ENCODE assay signal across 8 mouse cellular contexts in the genomic region with DNA sequence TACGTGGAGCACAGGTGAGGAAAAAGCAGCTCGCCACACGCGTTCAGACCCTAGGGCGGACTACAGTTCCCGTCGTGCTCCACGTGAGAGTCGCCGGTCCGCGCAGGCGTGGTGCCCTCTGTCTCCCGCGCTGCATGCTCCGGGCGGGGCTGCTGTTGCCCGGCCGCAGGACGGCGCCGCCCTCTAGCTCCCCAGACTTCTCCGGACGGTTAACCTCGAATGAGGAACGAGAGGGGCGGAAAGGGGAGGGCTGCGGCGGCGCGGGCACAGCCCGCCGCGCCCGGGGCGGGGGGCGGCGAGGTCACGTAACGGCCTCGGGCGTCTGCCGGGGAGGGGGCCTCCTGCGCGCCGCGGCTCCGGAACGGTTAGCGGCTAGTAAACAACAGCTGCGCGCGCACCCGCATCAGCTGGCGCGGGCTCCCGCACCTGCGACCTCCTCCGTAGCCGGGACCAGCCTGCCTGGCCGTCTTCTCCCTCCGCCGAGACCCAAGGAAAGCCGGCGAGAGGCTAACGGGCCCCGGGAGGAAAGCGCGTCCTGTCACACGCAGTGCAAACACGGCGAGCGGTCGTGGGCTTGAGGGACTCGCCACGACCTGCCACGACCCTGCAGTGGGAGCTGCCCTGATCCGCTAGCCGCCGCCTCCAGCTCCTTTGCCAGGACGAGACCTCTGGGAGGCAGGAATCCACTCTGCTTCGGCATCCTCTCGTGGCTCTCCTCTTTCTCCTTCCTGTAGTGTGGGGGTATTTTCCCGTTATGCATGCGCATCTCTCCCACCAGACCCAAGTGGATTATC. TPM values are rescaled to one million over a fixed set of nuclear protein-coding genes. Genes with fewer than 3 reads are reported as not detected.
A peak's percentile ranks its signal among the peaks of the same experiment; 100 is the strongest.
DNase-seq lines count a peak whose midpoint lies in the region; ATAC-seq and TF ChIP-seq lines count a peak whose summit lies in the region.

Gene Slc12a6 (plus strand): TSS at position 378 of the 794 bp plus-strand sequence.

- under 1% methylated on average over 85 of the region's 85 CpGs for WGBS in forebrain, embryonic 15.5 days
- 1% methylated on average over 65 of the region's 85 CpGs for WGBS in lung, embryonic 14.5 days
- under 1% methylated on average over 83 of the region's 85 CpGs for WGBS in olfactory bulb, adult 2 months
- under 1% methylated on average over 85 of the region's 85 CpGs for WGBS in thymus, adult 2 months

- peaks cover 53% of the 10 kb centered on the region for H3K4me1 ChIP-seq in forebrain, embryonic 15.5 days
- peaks cover 10% of the 10 kb centered on the region; the same call in 1 of the 2 replicates for H3K4me1 ChIP-seq in lung, embryonic 14.5 days (ENCODE audit: insufficient read depth)
- H3K4me1 ChIP-seq in olfactory bulb, adult 2 months (ENCODE audit: control insufficient read depth, insufficient read depth, low read length): 0 out of 2 replicates have a peak, but pooled peaks cover 4% of the 10 kb centered on the region
- H3K4me1 ChIP-seq in thymus, adult 2 months (replicated peaks; ENCODE audit: control insufficient read depth, insufficient read depth, low read length): peaks cover 12% of the 10 kb centered on the region

- peak; percentile 51 for TF ChIP-seq POLR2A in olfactory bulb, adult 2 months (IDR thresholded peaks at IDR 0.05; ENCODE audit: insufficient read depth, low read depth, low read length)
- TF ChIP-seq POLR2A in thymus, adult 2 months (IDR thresholded peaks at IDR 0.05; ENCODE audit: control insufficient read depth, extremely low read depth, insufficient read depth, low read length, poor library complexity): peak; percentile 54; the same call in 1 of the 2 replicates

- no peaks in the 10 kb centered on the region for H3K9me3 ChIP-seq in forebrain, embryonic 15.5 days
- no peaks in the 10 kb centered on the region for H3K9me3 ChIP-seq in lung, embryonic 14.5 days (ENCODE audit: low read depth, low read length)

- H3K4me3 ChIP-seq in forebrain, embryonic 15.5 days: peak within 1 kb of the TSS; percentile 66
- peak within 1 kb of the TSS; percentile 86 for H3K4me3 ChIP-seq in layer of hippocampus, adult 2 months
- peak within 1 kb of the TSS; percentile 74 for H3K4me3 ChIP-seq in lung, embryonic 14.5 days (ENCODE audit: low read depth, low read length)
- peak within 1 kb of the TSS; percentile 94 for H3K4me3 ChIP-seq in olfactory bulb, adult 2 months (ENCODE audit: insufficient read depth, low read depth, low read length)
- peak within 1 kb of the TSS; percentile 97 for H3K4me3 ChIP-seq in thymus, adult 2 months (ENCODE audit: control insufficient read depth, insufficient read depth, low read length)

- H3K4me2 ChIP-seq in forebrain, embryonic 15.5 days (replicated peaks): peak within 1 kb of the TSS; percentile 72
- peak within 1 kb of the TSS; percentile 95 for H3K4me2 ChIP-seq in lung, embryonic 14.5 days

- peak within 1 kb of the TSS; percentile 78 for H3K9ac ChIP-seq in forebrain, embryonic 15.5 days (replicated peaks)
- H3K9ac ChIP-seq in lung, embryonic 14.5 days: peak within 1 kb of the TSS; percentile 71

- peak within 1 kb of the TSS; percentile 90 for H3K27ac ChIP-seq in forebrain, embryonic 15.5 days (replicated peaks)
- H3K27ac ChIP-seq in layer of hippocampus, adult 2 months: peak within 1 kb of the TSS; percentile 99
- H3K27ac ChIP-seq in lung, embryonic 14.5 days (ENCODE audit: low read depth): peak within 1 kb of the TSS; percentile 87
- peak within 1 kb of the TSS; percentile 90 for H3K27ac ChIP-seq in olfactory bulb, adult 2 months (ENCODE audit: insufficient read depth, low read depth, low read length)
- H3K27ac ChIP-seq in thymus, adult 2 months (ENCODE audit: control insufficient read depth, insufficient read depth, low read length): peak within 1 kb of the TSS; percentile 95

- H3K27me3 ChIP-seq in forebrain, embryonic 15.5 days: no peaks in the 10 kb centered on the region
- no peaks in the 10 kb centered on the region for H3K27me3 ChIP-seq in lung, embryonic 14.5 days (ENCODE audit: insufficient read depth, low read length)
- H3K27me3 ChIP-seq in thymus, adult 2 months (ENCODE audit: control insufficient read depth, insufficient read depth, low read length): no peaks in the 10 kb centered on the region

- no peaks in the 10 kb centered on the region for H3K36me3 ChIP-seq in forebrain, embryonic 15.5 days
- H3K36me3 ChIP-seq in lung, embryonic 14.5 days (ENCODE audit: insufficient read depth): no peaks in the 10 kb centered on the region
- H3K36me3 ChIP-seq in thymus, adult 2 months (ENCODE audit: control insufficient read depth, insufficient read depth, low read length): no peaks in the 10 kb centered on the region

- peak; percentile 31 for TF ChIP-seq CTCF in layer of hippocampus, adult 2 months (conservative IDR thresholded peaks at IDR 0.05)
- TF ChIP-seq CTCF in lung, embryonic 14.5 days (IDR thresholded peaks at IDR 0.05; ENCODE audit: low read depth): no peak
- TF ChIP-seq CTCF in olfactory bulb, adult 2 months (IDR thresholded peaks at IDR 0.05; ENCODE audit: insufficient read depth, low read depth, low read length): no peak
- TF ChIP-seq CTCF in thymus, adult 2 months (IDR thresholded peaks at IDR 0.05; ENCODE audit: borderline replicate concordance, control insufficient read depth, extremely low read depth, insufficient read depth, low read length, poor library complexity): no peak

- ATAC-seq in forebrain, embryonic 15.5 days (replicated peaks): peak; percentile 94
- ATAC-seq in lung, embryonic 14.5 days (ENCODE audit: insufficient read depth): peak; percentile 95

- peak; percentile 95 for DNase-seq in ES-CJ7 (ENCODE audit: low read depth, low spot score)
- DNase-seq in cerebellum, adult 11 months: peak; percentile 93
- peak; percentile 86 for DNase-seq in heart, postnatal 25 days (ENCODE audit: low spot score)
- DNase-seq in layer of hippocampus, adult 2 months (ENCODE audit: low spot score in 2 of 2): peak; percentile 86 to 90
- DNase-seq in lung, embryonic 14.5 days: peak; percentile 94
- peak; percentile 91 for DNase-seq in thymus, adult 2 months

- intact Hi-C loops in heart, postnatal 25 days (cut with DNase I): loop anchor here (10.0 kb wide), 1 partner anchor 69 kb away; no protein-coding TSS in a partner anchor

RNA-seq across cellular contexts. Expression of gene Slc12a6, which starts in this region (rescaled TPM):
- polyA plus RNA-seq in forebrain, embryonic 15.5 days (2015; fragmentation: Nextera tagmentation; extraction: Ambion mirVana): 15.6 and 16.9 TPM in 2 replicates
- 10 to 100 TPM; 34.9 to 37.3 TPM for total RNA-seq in heart, postnatal 25 days (2021)
- total RNA-seq in layer of hippocampus, adult 2 months (2021): 100 to 1,000 TPM; 107 to 112 TPM
- polyA plus RNA-seq in lung, embryonic 14.5 days (2014; fragmentation: Nextera tagmentation; extraction: Ambion mirVana): 11.6 and 11.9 TPM in 2 replicates
- polyA plus RNA-seq in olfactory bulb, adult 2 months (2012; ENCODE audit: insufficient read depth, insufficient read length, low replicate concordance, missing spikeins): 90.3 and 136 TPM in 2 replicates
- 97.6 and 97.8 TPM in 2 replicates for polyA plus RNA-seq in thymus, adult 2 months (2012; rRNA removed)

Comparison
In these comparisons a context has a peak if more than half of its experiments do, and no peak if none do; other contexts are left out.
1. Peak in every context shown above with its lines: DNase-seq, ATAC-seq, H3K4me3 ChIP-seq and H3K27ac ChIP-seq.